Mouse (Mus musculus): Measurements from ENCODE around the gene Lamp1.
A peak's percentile ranks its signal among the peaks of the same experiment; 100 is the strongest.

Gene Lamp1

DNA sequence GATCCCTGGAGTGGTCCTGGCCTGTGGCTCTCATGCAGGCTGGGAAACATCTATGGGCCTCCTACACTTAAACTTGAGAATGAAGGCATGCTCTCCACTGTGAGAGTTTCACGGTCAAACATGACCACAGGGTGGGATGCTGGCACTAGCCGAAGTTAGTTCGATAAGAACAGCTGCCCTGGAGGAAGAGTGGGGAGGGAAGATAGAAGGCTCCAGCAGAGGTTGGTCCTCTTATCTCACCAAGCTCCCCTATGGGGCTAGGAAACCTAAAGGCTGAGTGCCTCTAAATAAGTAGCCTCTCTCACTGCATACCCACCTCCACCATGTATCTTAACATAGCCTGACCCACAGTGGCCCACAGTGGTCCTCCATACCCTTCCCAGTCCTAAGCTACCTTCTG lies 43.8 kb downstream of the Lamp1 start:
- DNase-seq: no peak

DNA sequence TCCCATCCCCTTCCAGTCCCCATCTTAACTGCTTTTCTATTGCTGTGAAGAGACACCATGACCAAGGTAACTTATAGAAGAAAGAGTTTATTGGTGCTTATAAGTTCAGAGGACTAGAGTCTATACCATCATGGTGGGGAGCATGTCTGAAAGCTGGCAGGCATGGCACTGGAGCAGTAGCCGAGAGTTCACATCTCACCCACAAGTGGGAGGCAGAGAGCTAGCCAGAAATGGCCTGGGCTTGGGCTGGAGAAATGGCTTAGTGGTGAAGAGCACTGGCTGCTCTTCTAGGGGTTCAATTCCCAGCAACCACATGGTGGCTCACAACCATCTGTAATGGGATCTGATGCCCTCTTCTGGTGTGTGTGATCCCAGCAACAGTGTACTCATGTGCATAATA lies 44.5 kb downstream of the Lamp1 start:
- DNase-seq: no peak

DNA sequence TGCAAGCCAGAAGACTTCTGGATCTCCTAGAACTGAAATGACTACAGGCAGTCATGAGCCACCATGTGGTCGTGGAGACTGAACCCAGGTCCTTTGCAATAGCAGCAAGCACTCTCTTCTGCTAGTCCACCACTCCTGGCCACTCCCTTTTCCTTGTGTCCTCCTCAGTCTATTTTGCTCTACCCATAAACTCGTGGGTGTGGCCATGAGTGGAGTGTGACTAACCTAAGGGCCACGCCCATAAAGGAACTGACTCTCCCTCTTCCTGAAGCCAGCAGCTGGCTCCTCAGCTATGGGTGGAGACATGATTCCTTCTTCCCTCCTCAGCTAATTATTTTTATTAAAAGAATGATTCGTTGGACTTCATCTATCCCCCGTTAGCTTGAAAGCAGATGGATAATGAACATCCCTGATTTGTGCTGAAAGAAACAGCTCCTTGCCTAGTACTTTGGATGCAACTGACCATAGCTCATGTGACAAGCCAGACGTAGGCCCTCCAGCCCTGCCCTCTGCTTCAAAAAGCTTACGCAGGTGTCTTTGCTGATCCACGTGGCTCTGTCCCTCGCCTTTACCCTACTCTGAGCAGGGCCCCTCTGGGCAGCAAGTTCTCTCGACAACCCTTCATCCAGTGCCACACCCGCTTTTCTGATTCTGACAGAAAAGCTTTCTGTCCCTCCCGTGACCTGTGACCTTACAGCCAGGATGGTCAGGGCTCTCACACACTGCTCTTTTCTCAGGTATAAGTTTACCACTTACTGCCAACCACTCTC lies 45.6 kb downstream of the Lamp1 start:
- DNase-seq: no peak

DNA sequence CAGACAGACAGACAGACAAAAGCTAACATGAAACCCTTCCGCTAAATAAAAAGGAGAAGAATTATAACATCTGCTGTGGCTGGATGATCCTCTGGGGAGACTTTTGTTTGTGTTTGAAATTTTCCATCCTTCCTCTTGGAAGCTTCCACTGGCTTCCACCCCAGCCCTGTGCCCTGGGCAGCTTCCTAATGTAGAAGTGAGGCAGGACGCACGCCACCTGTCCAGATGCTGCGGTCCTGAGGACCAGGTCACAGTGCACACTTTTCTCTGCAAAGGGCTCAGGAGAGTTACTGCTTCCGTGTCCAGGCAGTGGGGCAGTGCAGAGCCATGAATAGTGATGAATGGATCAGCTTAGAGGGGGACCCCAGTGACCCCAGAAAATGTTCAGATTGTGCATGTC lies 46.4 kb downstream of the Lamp1 start:
- DNase-seq: no peak

DNA sequence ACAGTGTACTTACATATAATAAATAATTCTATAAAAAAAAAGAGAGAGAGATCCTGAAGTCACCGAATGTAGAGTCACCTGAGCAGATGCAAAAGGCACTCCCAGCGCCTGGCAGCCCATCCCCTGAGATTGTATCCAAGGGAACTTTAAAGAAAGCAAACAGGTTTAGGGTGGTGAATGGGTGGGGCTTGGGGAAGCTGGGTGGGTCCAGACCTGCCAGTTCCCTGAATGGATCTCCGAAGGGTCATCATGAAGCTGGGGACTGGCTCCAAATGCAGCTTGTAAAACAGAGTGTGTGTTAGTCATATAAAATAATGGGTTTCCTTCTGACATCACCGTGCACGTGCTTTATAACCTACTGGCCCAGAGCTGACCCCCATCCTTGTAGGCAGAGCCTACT lies 47.3 kb downstream of the Lamp1 start:
- no peak for DNase-seq

DNA sequence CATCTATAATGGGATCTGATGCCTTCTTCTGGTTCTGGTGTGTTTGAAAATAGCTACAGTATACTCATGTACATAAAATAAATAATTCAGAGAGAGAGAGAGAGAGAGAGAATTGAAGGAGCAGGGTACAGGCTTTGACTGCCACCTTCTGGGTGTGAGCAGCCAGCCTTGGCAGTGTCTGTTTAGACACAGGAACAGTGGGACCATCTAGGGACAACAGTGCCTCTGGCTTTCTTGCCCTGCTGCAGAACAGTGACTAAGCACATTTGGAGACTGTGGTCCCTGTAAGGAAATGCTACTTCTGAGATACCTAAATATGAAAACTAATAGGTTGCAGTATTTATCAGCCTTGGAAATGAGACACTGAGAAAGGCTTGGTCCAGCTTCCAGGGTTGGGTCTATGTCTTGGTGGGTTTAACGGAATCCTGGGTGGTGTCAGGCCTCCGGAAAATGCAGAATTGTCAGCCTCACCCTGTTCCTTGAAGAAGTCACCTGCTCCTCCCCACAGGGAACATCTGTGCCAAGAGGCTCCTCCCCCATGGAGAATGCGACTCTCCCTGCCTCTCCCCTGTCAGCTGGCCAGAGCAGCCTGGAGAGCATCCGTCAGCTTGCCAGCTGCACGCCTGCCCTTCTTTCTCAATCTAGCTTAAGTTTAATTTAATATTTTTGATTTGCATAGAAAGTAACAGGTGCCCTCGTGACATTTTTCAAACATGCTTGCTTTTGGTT lies 49.8 kb downstream of the Lamp1 start:
- DNase-seq: no peak

DNA sequence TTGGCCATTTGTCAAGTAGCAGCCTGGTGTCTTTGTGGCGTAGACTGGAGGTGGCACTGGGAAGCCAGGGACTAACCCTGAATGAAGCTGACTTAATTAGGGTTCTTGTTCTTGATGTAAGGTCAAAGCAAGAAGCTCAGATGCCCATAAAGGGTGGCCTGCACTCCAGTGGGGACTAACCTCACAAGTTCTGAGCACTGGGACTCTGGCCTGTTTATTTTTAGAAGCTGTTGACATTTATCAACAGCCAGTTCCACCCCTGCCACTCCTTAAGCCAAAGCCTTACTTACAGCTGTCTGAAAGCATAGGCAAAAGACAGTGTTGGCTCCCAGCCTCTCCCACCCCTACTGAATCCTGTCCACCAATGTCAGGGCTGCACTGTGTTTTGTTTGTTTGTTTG lies 50.8 kb downstream of the Lamp1 start:
- DNase-seq: no peak

DNA sequence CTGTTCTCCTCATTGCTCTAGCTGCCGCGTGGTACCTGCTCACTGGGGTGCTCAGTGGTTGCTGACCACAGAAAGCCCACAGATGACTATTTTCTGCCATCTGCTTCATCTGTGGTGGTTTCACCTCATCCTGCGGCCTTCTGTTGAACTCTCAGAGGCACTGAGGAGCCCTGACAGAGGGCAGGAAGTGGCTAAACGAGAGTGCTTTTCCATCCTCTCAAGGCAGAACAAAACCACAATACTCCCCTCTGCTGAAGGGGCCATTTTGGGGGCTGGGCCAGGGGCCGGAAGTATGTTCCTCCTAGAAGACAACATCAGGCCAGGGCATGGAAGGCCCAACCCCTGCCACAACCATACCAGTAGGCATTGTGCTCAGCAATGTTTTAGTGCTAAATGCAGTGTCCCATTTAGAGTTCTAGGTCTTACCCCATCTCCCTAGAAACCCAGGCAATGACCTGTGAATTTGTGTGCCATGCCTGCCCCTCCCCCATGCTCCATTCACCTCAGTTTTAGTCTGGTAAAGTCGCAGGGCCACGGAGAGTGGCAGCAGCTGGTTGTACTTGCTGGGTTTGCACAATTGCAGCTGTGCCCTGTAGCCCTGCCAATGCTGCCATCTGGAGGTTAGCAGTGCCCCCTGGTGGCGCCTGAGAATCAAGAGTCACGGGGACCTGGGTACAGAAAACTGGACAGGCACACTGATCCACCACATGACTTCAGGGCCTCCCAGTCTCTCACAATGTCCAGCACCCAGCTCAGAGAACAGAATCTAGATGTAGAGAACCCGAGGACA lies 54.7 kb downstream of the Lamp1 start:
- DNase-seq: peak; percentile 86

DNA sequence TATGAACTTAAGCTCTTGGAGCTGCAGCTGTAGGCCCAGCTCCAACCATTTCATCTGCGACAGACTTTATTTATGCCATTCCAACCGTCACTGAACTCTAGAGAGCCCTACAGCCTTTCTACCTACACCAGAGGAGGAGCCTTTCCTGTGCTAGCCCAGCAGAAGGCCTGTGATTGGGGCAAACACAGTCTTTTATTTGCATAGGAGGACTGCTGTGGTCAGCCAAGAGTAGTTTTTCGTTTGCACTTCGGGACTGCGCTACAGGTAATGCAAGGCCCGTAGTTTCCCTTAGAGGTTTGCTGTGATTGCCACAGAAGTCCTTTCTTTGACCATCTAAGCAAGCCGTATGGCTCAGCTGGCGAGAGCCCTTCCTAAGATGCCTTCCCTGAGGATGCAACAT lies 57.4 kb downstream of the Lamp1 start:
- DNase-seq: no peak

DNA sequence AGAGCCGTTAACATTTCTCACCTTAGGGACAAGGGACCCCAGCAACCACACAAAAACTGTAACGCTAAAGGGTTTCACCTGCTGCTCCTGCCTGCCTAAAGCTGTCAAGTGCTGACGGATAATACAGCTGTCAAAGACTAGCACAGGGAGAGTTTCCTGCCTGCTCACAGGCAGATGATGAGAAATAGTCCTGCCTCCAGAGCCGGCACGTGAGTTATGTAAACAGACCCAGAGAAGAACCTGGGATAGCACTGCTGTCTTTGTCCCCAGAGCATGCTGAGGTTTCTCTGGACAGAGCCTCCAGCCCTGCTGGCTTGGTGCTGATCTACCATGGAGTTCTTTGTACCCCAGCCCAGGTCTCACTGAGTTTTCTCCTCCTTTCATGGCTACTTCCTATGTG lies 58.1 kb downstream of the Lamp1 start:
- no peak for DNase-seq

DNA sequence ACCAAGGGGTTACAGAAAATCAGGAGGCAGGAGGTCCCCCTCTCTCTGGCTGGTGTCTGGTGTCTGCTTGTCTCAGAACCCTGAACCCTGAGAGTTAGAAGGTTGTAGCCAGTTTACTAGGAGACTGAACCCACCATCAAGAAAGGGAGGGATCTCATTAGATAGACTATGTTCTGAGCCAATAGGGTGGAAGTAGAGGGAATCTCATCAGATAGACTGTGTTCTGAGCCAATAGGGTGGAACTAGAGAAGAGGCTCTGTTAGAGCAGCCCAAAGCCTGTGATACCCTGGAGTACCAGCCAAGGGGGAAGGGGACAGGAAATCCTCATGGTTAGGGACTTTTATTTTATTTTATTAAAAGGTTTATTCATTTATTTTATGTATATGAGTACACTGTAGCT lies 59.0 kb downstream of the Lamp1 start:
- DNase-seq: no peak

DNA sequence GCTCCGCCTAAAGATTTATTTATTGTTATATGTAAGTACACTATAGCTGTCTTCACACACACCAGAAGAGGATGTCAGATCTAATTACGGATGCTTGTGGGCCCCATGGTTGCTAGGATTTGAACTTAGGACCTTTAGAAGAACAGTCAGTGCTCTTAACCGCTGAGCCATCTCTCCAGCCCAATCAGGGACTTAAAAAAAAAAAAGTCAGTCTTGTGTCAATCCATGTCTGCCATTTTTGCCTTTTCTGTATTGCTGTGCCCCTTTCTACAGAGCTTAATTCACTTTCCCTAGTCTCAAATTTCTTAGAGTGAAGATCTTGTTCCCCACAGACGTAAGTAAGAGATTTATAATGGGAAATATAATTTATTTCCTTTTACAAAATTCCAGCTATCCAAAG lies 59.5 kb downstream of the Lamp1 start:
- DNase-seq: no peak

DNA sequence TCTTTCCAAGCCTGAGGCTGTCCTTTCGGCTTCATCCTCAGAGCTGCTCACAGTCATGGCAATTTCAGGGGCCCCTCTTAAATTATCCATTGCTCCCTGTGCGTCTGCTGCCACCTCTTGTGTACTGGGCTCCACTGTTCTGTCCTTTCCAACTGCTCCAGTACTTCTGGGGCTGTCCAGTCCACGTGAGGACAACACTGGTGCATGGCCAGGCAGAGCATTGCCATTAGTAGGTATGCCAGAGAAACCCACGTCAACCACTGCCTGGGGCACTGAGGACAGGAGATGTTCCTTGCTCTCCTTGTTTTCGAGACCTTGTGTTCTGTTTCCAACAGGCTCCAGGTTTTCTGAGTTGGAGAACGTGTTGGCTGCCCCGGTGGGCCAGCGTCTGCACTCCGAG lies 65.5 kb downstream of the Lamp1 start:
- DNase-seq: no peak
